8 mouse cellular contexts compared by ENCODE assay signal in the genomic region with DNA sequence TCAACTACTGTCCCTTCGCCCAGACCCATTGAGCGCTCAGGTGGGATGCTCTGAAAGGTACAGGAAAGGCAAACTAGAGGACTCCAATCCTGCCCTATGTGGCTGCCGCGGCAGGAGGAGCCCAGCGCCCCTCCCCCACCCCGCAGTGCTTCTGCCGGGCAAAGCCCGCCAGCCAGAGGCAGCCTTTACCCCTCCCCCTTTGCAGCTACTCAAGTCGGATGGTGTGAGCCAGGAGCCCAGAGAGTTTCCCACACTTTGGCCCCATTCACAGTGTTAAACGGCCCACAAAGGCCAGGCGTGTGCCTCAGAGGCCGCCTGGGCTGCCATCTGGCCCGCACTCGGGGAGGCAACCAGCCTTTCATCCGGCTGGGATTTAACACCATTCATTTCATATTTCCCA. TPM values are rescaled to one million over a fixed set of nuclear protein-coding genes. Genes with fewer than 3 reads are reported as not detected.
A peak's percentile ranks its signal among the peaks of the same experiment; 100 is the strongest.
DNase-seq lines count a peak whose midpoint lies in the region; ATAC-seq and TF ChIP-seq lines count a peak whose summit lies in the region.

No protein-coding gene starts in this region.

- no peak overlapping the region for H3K27ac ChIP-seq in heart, embryonic 14.5 days (replicated peaks in 1 of 2; ENCODE audit: control insufficient read depth in 1 of 2, insufficient read depth in 1 of 2, low read depth in 2 of 2, low read length in 2 of 2)
- no peak overlapping the region for H3K27ac ChIP-seq in intestine, embryonic 14.5 days (ENCODE audit: low read depth)
- peak overlapping the region; percentile 97 for H3K27ac ChIP-seq in midbrain, embryonic 10.5 days (replicated peaks)

- H3K36me3 ChIP-seq in heart, embryonic 14.5 days (ENCODE audit: control insufficient read depth, insufficient read depth, low read length) = no peaks in the 10 kb centered on the region
- no peaks in the 10 kb centered on the region for H3K36me3 ChIP-seq in G1E (replicated peaks)
- H3K36me3 ChIP-seq in intestine, embryonic 14.5 days (ENCODE audit: control insufficient read depth, insufficient read depth, low read length) = no peaks in the 10 kb centered on the region
- peaks cover 22% of the 10 kb centered on the region for H3K36me3 ChIP-seq in midbrain, embryonic 10.5 days

- 0 out of 2 replicates have a peak overlapping the region, but pooled peaks have one; percentile 8 for H3K9ac ChIP-seq in heart, embryonic 14.5 days (ENCODE audit: low read length)
- H3K9ac ChIP-seq in intestine, embryonic 14.5 days (ENCODE audit: low read length) = no peak overlapping the region

- no peak for TF ChIP-seq CTCF in G1E (IDR thresholded peaks at IDR 0.05; ENCODE audit: low read depth, low read length)

- ATAC-seq in heart, embryonic 14.5 days (ENCODE audit: insufficient number of reproducible peaks, insufficient read depth, low FRiP score, low read depth) = no peak
- peak; percentile 52 for ATAC-seq in G1E (ENCODE audit: extremely low read depth, insufficient number of reproducible peaks, low FRiP score, poor library complexity, severe bottlenecking)
- ATAC-seq in intestine, embryonic 14.5 days (replicated peaks; ENCODE audit: low FRiP score, low TSS enrichment, low read depth) = no peak

- no peak overlapping the region; a peak in 2 of 4 replicates for H3K4me3 ChIP-seq in heart, embryonic 14.5 days (ENCODE audit: control insufficient read depth in 1 of 2, insufficient read depth in 1 of 2, low read depth in 1 of 2, low read length in 2 of 2)
- peak overlapping the region; percentile 48; the same call in 1 of the 2 replicates for H3K4me3 ChIP-seq in G1E (ENCODE audit: low read depth, low read length)
- H3K4me3 ChIP-seq in intestine, embryonic 14.5 days (ENCODE audit: low read depth, low read length) = no peak overlapping the region
- H3K4me3 ChIP-seq in midbrain, embryonic 10.5 days = peak overlapping the region; percentile 87

- WGBS in heart, embryonic 14.5 days = 1% methylated on average over 15 of the region's 15 CpGs
- WGBS in intestine, embryonic 14.5 days = 2% methylated on average over 15 of the region's 15 CpGs
- WGBS in midbrain, embryonic 10.5 days = under 1% methylated on average over 15 of the region's 15 CpGs

- DNase-seq in heart, adult 11 months = no peak
- peak; percentile 60 for DNase-seq in G1E (ENCODE audit: low spot score)
- DNase-seq in embryo, embryonic 10.5 days (ENCODE audit: low spot score) = peak; percentile 95
- no peak for DNase-seq in intestine, embryonic 14.5 days (ENCODE audit: low spot score)
- DNase-seq in midbrain, embryonic 10.5 days (ENCODE audit: low spot score) = peak; percentile 92
- no peak for DNase-seq in urinary bladder, adult 18-20 months (ENCODE audit: low spot score in 2 of 2)
- no peak for DNase-seq in adrenal gland, postnatal 36 days

- H3K4me1 ChIP-seq in heart, embryonic 14.5 days (ENCODE audit: control insufficient read depth in 2 of 2, insufficient read depth in 2 of 2, low read length in 2 of 2) = peaks cover 9 to 26% of the 10 kb centered on the region in 2 experiments
- H3K4me1 ChIP-seq in G1E (ENCODE audit: insufficient read depth, low read depth, low read length) = peaks cover 44% of the 10 kb centered on the region
- peaks cover 30% of the 10 kb centered on the region for H3K4me1 ChIP-seq in intestine, embryonic 14.5 days (replicated peaks; ENCODE audit: control insufficient read depth, insufficient read depth, low read length)
- H3K4me1 ChIP-seq in midbrain, embryonic 10.5 days = peaks cover 100% of the 10 kb centered on the region

- H3K4me2 ChIP-seq in heart, embryonic 14.5 days (ENCODE audit: low read length) = peak overlapping the region; percentile 44
- 0 out of 2 replicates have a peak overlapping the region, but pooled peaks have one; percentile 21 for H3K4me2 ChIP-seq in intestine, embryonic 14.5 days (ENCODE audit: low read length)

- H3K9me3 ChIP-seq in heart, embryonic 14.5 days (ENCODE audit: control insufficient read depth, low read length) = no peaks in the 10 kb centered on the region
- peaks cover 23% of the 10 kb centered on the region for H3K9me3 ChIP-seq in G1E (replicated peaks)
- H3K9me3 ChIP-seq in intestine, embryonic 14.5 days (ENCODE audit: control insufficient read depth, low read length) = no peaks in the 10 kb centered on the region
- H3K9me3 ChIP-seq in midbrain, embryonic 10.5 days (replicated peaks) = no peaks in the 10 kb centered on the region

- peaks cover 94% of the 10 kb centered on the region for H3K27me3 ChIP-seq in heart, embryonic 14.5 days (ENCODE audit: control insufficient read depth, insufficient read depth, low read length)
- H3K27me3 ChIP-seq in G1E (ENCODE audit: insufficient read depth, low read length) = peaks cover 68% of the 10 kb centered on the region
- peaks cover 81% of the 10 kb centered on the region for H3K27me3 ChIP-seq in intestine, embryonic 14.5 days (replicated peaks; ENCODE audit: control insufficient read depth, insufficient read depth, low read length)
- peaks cover 100% of the 10 kb centered on the region for H3K27me3 ChIP-seq in midbrain, embryonic 10.5 days (ENCODE audit: low read depth, poor library complexity, severe bottlenecking)

RNA-seq across cellular contexts. Expression of gene Hes5, which starts 2.6 kb away (rescaled TPM):
- polyA plus RNA-seq in heart, embryonic 14.5 days (2014; fragmentation: Nextera tagmentation; extraction: Ambion mirVana) = 0.24 and 0.47 TPM in 2 replicates
- total RNA-seq in G1E (2014; fragmentation: Nextera tagmentation) = not detected in 2 replicates
- not detected in 2 replicates for total RNA-seq in G1E (2017)
- polyA plus RNA-seq in G1E (2012) = not detected in 2 replicates
- polyA plus RNA-seq in intestine, embryonic 14.5 days (2014; fragmentation: Nextera tagmentation; extraction: Ambion mirVana) = 1.8 and 2.3 TPM in 2 replicates
- 690 and 827 TPM in 2 replicates for polyA plus RNA-seq in midbrain, embryonic 10.5 days (2016; fragmentation: Nextera tagmentation; extraction: Ambion mirVana)
- total RNA-seq in adrenal gland, postnatal 36 days (2021) = not detected

RNA-seq across cellular contexts. Expression of gene Pank4, which starts 5.8 kb away (rescaled TPM):
- polyA plus RNA-seq in heart, embryonic 14.5 days (2014; fragmentation: Nextera tagmentation; extraction: Ambion mirVana) = 41.4 and 42.1 TPM in 2 replicates
- total RNA-seq in G1E (2014; fragmentation: Nextera tagmentation) = 33.4 and 39.3 TPM in 2 replicates
- total RNA-seq in G1E (2017) = 41.6 and 45.2 TPM in 2 replicates
- polyA plus RNA-seq in G1E (2012) = 30.0 and 34.2 TPM in 2 replicates
- 45.4 and 46.7 TPM in 2 replicates for polyA plus RNA-seq in intestine, embryonic 14.5 days (2014; fragmentation: Nextera tagmentation; extraction: Ambion mirVana)
- polyA plus RNA-seq in midbrain, embryonic 10.5 days (2016; fragmentation: Nextera tagmentation; extraction: Ambion mirVana) = 47.6 and 48.6 TPM in 2 replicates
- 10 to 100 TPM; 24.1 to 35.9 TPM for total RNA-seq in adrenal gland, postnatal 36 days (2021)

RNA-seq across cellular contexts. Expression of gene Tnfrsf14, which starts 29.8 kb away (rescaled TPM):
- polyA plus RNA-seq in heart, embryonic 14.5 days (2014; fragmentation: Nextera tagmentation; extraction: Ambion mirVana) = 0.46 and 1.2 TPM in 2 replicates
- total RNA-seq in G1E (2014; fragmentation: Nextera tagmentation) = 45.1 and 131 TPM in 2 replicates
- 23.9 and 27.7 TPM in 2 replicates for total RNA-seq in G1E (2017)
- polyA plus RNA-seq in G1E (2012) = 3.5 and 7.2 TPM in 2 replicates
- polyA plus RNA-seq in intestine, embryonic 14.5 days (2014; fragmentation: Nextera tagmentation; extraction: Ambion mirVana) = 1.5 and 1.6 TPM in 2 replicates
- polyA plus RNA-seq in midbrain, embryonic 10.5 days (2016; fragmentation: Nextera tagmentation; extraction: Ambion mirVana) = 0.67 and 0.99 TPM in 2 replicates
- total RNA-seq in adrenal gland, postnatal 36 days (2021) = 1 to 10 TPM; 6.7 to 7.2 TPM

RNA-seq across cellular contexts. Expression of gene Fam213b, which starts 59.2 kb away (rescaled TPM):
- polyA plus RNA-seq in heart, embryonic 14.5 days (2014; fragmentation: Nextera tagmentation; extraction: Ambion mirVana) = 52.1 and 56.8 TPM in 2 replicates
- total RNA-seq in G1E (2014; fragmentation: Nextera tagmentation) (not detected in 2 replicates), G1E (2017) (not detected in 2 replicates)
- polyA plus RNA-seq in G1E (2012) = not detected in 2 replicates
- polyA plus RNA-seq in intestine, embryonic 14.5 days (2014; fragmentation: Nextera tagmentation; extraction: Ambion mirVana) = 37.1 and 39.8 TPM in 2 replicates
- 45.9 and 46.8 TPM in 2 replicates for polyA plus RNA-seq in midbrain, embryonic 10.5 days (2016; fragmentation: Nextera tagmentation; extraction: Ambion mirVana)
- 100 to 1,000 TPM in 1 of 2 experiments, 10 to 100 TPM in 1; 42.9 to 150 TPM for total RNA-seq in adrenal gland, postnatal 36 days (2021)

Comparison
In these comparisons a context has a peak if more than half of its experiments do, and no peak if none do; other contexts are left out.
1. H3K4me3 ChIP-seq: peak in G1E (single experiment) and midbrain, embryonic 10.5 days (single experiment); none in heart, embryonic 14.5 days (0 of 2) and intestine, embryonic 14.5 days (single experiment).
2. DNase-seq: peak in G1E (single experiment), embryo, embryonic 10.5 days (single experiment) and midbrain, embryonic 10.5 days (single experiment); none in heart, adult 11 months (single experiment), intestine, embryonic 14.5 days (single experiment), urinary bladder, adult 18-20 months (0 of 2) and adrenal gland, postnatal 36 days (0 of 2).
3. RNA of gene Hes5, which starts 2.6 kb away (polyA plus RNA-seq): 690 to 827 TPM in midbrain, embryonic 10.5 days; 1.8 to 2.3 TPM in intestine, embryonic 14.5 days, 0.24 to 0.47 TPM in heart, embryonic 14.5 days and not detected in G1E; every median in the first group is over 100 times any median in the second.